Mouse (Mus musculus): ENCODE data around the gene Ccdc50.

The Ccdc50 gene

GRCm38 (mm10) chr16:27395251-27396037 is 6.8 kb downstream of the Ccdc50 start:
- no peak for DNase-seq (ENCODE audit: low read depth, low spot score)

GRCm38 (mm10) chr16:27396951-27397350 is 8.3 kb downstream of the Ccdc50 start:
- DNase-seq (ENCODE audit: low read depth, low spot score), result no peak

GRCm38 (mm10) chr16:27399026-27399718 is 10.5 kb downstream of the Ccdc50 start:
- no peak for DNase-seq (ENCODE audit: low read depth, low spot score)

- DNase-seq (ENCODE audit: low read depth, low spot score), result no peak
These were observed 11.1 kb downstream of the Ccdc50 start for GRCm38 (mm10) chr16:27399719-27400253.

GRCm38 (mm10) chr16:27401579-27401978 is 12.9 kb downstream of the Ccdc50 start:
- DNase-seq (ENCODE audit: low read depth, low spot score), result no peak

GRCm38 (mm10) chr16:27404107-27404506 is 15.4 kb downstream of the Ccdc50 start:
- no peak for DNase-seq (ENCODE audit: low read depth, low spot score)

- DNase-seq (ENCODE audit: low read depth, low spot score), result no peak
These were observed 28.4 kb downstream of the Ccdc50 start for GRCm38 (mm10) chr16:27416937-27417584.

- DNase-seq (ENCODE audit: low read depth, low spot score), result no peak
These were observed 29.0 kb downstream of the Ccdc50 start for GRCm38 (mm10) chr16:27417632-27418031.

- no peak for DNase-seq (ENCODE audit: low read depth, low spot score)
These were observed 32.3 kb downstream of the Ccdc50 start for GRCm38 (mm10) chr16:27420982-27421381.

GRCm38 (mm10) chr16:27435034-27435433 is 46.4 kb downstream of the Ccdc50 start:
- no peak for DNase-seq (ENCODE audit: low read depth, low spot score)

- DNase-seq (ENCODE audit: low read depth, low spot score), result no peak
These were observed 55.3 kb downstream of the Ccdc50 start for GRCm38 (mm10) chr16:27443941-27444340.

- DNase-seq (ENCODE audit: low read depth, low spot score), result no peak
These were observed 60.7 kb downstream of the Ccdc50 start for GRCm38 (mm10) chr16:27449360-27449759.

GRCm38 (mm10) chr16:27450655-27451054 is 62.0 kb downstream of the Ccdc50 start:
- no peak for DNase-seq (ENCODE audit: low read depth, low spot score)

GRCm38 (mm10) chr16:27453396-27453795 is 64.7 kb downstream of the Ccdc50 start:
- no peak for DNase-seq (ENCODE audit: low read depth, low spot score)

- no peak for DNase-seq (ENCODE audit: low read depth, low spot score)
These were observed 65.2 kb downstream of the Ccdc50 start for GRCm38 (mm10) chr16:27453823-27454222.

- peak; percentile 50 for DNase-seq (ENCODE audit: low read depth, low spot score)
These were observed 68.6 kb downstream of the Ccdc50 start for GRCm38 (mm10) chr16:27457273-27457672.

- peak; percentile 36 for DNase-seq (ENCODE audit: low read depth, low spot score)
These were observed 80.1 kb downstream of the Ccdc50 start for GRCm38 (mm10) chr16:27468731-27469130.

GRCm38 (mm10) chr16:27471389-27471788 is 82.7 kb downstream of the Ccdc50 start:
- no peak for DNase-seq (ENCODE audit: low read depth, low spot score)

GRCm38 (mm10) chr16:27483834-27484233 is 95.2 kb downstream of the Ccdc50 start:
- DNase-seq (ENCODE audit: low read depth, low spot score), result no peak

Data from retina, postnatal 7 days (tissue).